In the genomic region with DNA sequence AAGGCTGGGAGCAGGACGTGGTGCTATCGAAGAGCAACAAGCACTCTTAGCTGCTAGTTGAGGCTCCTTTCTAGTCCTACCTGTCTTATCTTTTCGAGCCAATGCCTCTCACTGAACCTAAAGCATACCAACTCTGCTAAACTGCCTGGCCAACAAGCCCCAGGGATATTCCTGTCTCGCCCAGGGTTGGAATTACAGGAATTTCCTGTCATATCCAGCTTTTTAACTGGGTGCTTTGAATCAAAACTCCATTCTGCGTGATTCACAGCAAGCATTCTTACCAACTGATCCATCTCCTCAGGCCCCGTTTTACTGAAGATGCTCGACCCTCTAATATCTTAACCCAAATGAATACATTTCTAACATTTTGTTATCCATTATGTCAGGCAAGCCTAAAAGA, we compare ENCODE assay signal across 17 mouse cellular contexts.
"Had no signal": no experiment of that assay in that cellular context is flagged by ENCODE, and none has a peak within 500 bp of the region (broad histone marks: within the 10 kb centered on the region; RNA-seq: fewer than 3 reads in every experiment).

No protein-coding gene starts in this region.

- DNase-seq: gastrocnemius, adult 2 months; gastrocnemius, postnatal 10 days; gastrocnemius, postnatal 25 days; heart, adult 11 months; heart, adult 2 months; heart, postnatal 14 days; heart, postnatal 36 days; kidney, adult 18-20 months; kidney, adult 8-10 months; kidney, postnatal 10 days; kidney, postnatal 25 days; kidney, postnatal 4 days; layer of hippocampus, postnatal 36 days; left cerebral cortex, postnatal 4 days; liver; liver, embryonic 13.5 days; liver, postnatal 0 days had no signal
